Mouse (Mus musculus): ENCODE results near the gene Smim6. TPM values are rescaled to one million over a fixed set of nuclear protein-coding genes. Genes with fewer than 3 reads are reported as not detected.

Gene Smim6
- polyA plus RNA-seq, 1 experiment from 2014 or later: 0.80 TPM

GRCm38 (mm10) chr11:115902177-115902576, 9.6 kb upstream of the Smim6 start:
- Histone ChIP-seq H3K9ac (no peak overlapping the region), H3K4me2 (no peak overlapping the region), H3K4me3 (no peak overlapping the region), H3K36me3 (ENCODE audit: poor library complexity, severe bottlenecking) (peaks cover 19% of the 10 kb centered on the region; the same call in 1 of the 2 replicates), H3K4me1 (peaks cover 12% of the 10 kb centered on the region; the same call in 1 of the 2 replicates), H3K27ac (no peak overlapping the region), H3K27me3 (no peaks in the 10 kb centered on the region), H3K9me3 (replicated peaks) (no peaks in the 10 kb centered on the region)
- no peak for ATAC-seq
- WGBS: 86% methylated on average over 5 of the region's 5 CpGs

DNA sequence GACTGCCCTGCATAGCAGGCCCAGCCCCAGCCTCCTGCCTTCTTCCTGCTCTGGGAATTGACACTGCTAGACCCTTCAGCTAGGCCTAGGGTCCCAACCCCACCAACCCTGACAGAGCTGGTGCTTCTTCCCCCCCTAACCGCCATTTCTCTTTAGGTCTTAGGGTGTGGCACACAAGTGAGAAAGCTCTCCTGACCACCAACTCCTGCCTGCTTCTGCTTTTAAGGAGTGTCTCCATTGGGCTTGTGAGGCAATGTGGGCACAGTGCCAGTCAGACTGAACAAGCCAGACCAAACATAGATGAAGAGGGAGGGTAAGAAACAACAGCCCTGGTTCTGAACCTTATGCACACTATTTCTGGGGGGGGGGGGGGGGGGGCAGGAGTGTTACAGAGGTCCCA, 9.0 kb upstream of the Smim6 start:
- Histone ChIP-seq H3K27me3 (no peaks in the 10 kb centered on the region), H3K9me3 (replicated peaks) (no peaks in the 10 kb centered on the region), H3K4me3 (no peak overlapping the region), H3K4me1 (peaks cover 12% of the 10 kb centered on the region; the same call in 1 of the 2 replicates), H3K27ac (no peak overlapping the region), H3K36me3 (ENCODE audit: poor library complexity, severe bottlenecking) (peaks cover 13% of the 10 kb centered on the region; the same call in 1 of the 2 replicates), H3K4me2 (no peak overlapping the region), H3K9ac (no peak overlapping the region)
- no peak for ATAC-seq
- 93% methylated on average over 1 of the region's 1 CpGs for WGBS

DNA sequence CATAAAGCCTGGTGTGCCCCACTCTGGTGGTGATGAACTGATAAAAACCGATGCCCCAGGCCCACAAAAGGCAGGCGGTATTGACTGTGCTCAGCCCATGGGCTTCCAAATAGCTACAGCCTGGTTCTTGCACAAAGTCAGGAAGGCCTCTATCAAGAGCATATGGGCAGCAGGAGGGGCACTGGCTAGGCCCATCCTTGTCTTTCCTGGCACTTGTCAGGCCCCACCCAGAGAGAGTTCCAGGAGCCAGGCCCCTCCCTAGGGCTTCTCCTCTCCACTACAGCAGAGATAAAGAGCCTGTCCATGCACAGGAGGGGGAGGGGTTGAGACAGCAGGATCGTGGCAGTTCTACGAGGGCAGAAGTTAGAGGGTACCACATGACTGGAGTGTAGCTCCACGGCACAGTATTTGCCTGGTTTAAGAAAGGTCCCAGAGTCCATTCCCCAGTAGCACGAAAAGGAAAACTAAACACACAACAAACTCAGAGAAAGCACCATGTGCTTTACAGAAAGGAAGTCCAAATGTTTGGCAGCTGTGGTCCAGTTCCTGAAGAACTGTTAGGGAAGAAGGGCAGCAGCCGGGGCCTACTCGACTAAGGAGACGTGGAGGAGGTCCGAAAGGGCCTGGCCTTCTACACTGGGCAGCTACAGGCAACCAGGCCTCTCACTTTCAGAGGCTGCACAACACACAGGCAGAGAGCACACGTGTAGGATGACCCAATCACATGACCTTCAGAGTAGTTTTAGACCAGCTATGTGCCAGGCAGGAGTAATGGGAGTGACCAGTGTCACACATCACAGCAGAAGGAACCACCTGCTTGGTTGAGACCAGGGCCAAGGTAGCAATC, 8.2 kb upstream of the Smim6 start:
- Histone ChIP-seq H3K9ac (no peak overlapping the region), H3K27ac (no peak overlapping the region), H3K4me3 (no peak overlapping the region), H3K4me1 (peaks cover 12% of the 10 kb centered on the region; the same call in 1 of the 2 replicates), H3K36me3 (ENCODE audit: poor library complexity, severe bottlenecking) (peaks cover 17% of the 10 kb centered on the region; the same call in 1 of the 2 replicates), H3K4me2 (no peak overlapping the region), H3K27me3 (no peaks in the 10 kb centered on the region), H3K9me3 (replicated peaks) (no peaks in the 10 kb centered on the region)
- 86% methylated on average over 11 of the region's 11 CpGs for WGBS
- ATAC-seq: no peak

DNA sequence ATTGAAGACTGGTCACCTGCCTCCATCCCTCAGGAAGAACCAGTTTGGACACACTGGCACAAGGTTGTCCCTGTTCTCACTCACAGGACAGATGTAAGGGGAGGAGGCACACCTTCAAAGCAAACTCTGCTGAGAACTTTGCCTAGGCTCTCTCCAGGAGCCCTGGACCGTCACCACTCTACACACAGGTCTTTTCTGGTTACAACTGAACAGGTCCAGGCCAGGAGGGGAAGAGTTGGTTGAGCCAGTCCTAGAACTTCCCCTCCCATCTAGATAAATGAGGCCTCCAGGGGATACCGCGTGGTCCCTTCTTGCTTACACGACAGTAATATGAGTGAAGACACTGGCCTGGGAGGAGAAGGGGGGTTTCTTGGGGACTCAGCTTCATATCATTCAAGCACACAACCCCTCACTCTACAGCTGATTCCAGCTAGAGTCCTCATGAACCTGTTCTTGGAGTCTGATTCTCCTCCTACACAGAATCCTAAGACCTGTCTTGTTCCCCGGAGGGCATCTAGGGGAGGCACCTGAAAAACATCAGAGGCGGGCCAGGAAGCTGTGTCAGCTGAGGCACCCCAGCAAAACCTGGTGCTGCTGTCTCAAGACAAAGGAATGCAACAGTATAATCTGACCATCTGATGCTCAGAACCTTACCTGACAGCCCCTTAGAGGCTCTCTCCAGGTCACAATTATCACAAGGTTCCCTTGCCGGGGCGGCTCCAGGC, 7.4 kb upstream of the Smim6 start:
- Histone ChIP-seq H3K27ac (no peak overlapping the region), H3K36me3 (ENCODE audit: poor library complexity, severe bottlenecking) (peaks cover 17% of the 10 kb centered on the region; the same call in 1 of the 2 replicates), H3K27me3 (no peaks in the 10 kb centered on the region), H3K4me1 (peaks cover 12% of the 10 kb centered on the region; the same call in 1 of the 2 replicates), H3K9ac (no peak overlapping the region), H3K4me2 (no peak overlapping the region), H3K4me3 (no peak overlapping the region), H3K9me3 (replicated peaks) (no peaks in the 10 kb centered on the region)
- WGBS: 87% methylated on average over 8 of the region's 8 CpGs
- ATAC-seq: no peak

DNA sequence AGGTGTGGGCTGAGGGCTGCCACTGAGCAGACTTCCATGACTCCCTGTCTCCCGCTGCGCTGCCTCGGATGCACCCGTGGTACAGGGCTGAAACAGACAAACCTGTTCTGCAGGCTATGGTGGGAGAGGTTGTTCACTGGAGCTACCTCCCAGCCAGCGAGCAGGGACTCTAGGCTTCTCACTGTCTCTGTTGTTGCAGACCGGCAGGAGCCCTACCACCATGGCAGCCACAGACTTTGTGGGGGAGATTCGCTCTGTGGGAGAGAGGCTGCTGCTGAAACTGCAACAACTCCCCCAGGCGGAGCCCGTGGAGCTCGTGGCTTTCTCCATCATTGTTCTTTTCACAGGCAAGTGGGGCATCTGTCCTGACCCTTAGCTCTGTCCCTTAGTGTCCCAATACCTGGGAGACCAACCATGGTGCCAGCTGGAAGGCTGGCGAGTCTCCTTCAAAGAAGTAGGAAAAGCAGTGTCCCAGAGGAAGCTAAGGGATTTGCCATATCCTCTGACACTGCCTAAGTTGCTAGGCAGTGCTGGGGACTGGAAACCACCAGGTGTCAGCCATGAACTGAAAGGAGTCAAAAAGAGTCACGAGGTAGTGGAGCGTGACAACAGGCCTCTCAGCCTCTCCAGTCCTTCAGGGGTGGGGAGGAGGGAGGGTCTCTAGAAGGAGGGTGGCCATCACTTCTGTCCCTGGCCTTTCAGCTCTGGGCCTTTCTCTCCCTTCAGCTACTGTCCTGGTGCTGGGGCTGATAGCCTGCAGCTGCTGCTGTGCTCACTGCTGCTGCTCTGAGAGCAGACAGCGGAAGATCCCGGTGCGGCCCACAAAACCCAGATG, 6.6 kb upstream of the Smim6 start:
- peaks cover 22% of the 10 kb centered on the region; the same call in 1 of the 2 replicates for H3K36me3 ChIP-seq (ENCODE audit: poor library complexity, severe bottlenecking)
- no peak overlapping the region for H3K9ac ChIP-seq
- H3K4me2 ChIP-seq: no peak overlapping the region
- no peaks in the 10 kb centered on the region for H3K27me3 ChIP-seq
- H3K9me3 ChIP-seq (replicated peaks): no peaks in the 10 kb centered on the region
- H3K27ac ChIP-seq: no peak overlapping the region
- ATAC-seq: no peak
- WGBS: 53% methylated on average over 16 of the region's 16 CpGs
- 0 out of 2 replicates have a peak, but pooled peaks cover 5% of the 10 kb centered on the region for H3K4me1 ChIP-seq
- no peak overlapping the region for H3K4me3 ChIP-seq

DNA sequence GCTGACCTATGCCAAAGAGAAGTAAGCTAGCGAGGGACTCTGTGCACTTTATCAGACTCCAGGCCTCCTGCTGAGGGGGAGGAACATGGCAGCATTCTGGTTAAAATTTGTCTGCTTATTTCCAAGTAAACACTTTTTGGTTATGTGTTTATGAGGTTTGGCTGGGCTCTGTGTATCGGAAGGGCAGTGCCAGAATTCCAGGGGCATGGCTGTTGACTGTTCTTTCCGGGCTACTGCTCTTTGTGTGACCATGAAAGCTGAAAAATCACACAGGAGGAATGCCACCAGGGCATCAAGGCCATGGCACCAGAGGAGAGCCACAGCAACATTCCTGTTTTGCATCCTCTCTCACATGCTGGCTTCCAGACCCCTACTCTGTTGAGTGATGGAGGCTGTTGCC, 5.7 kb upstream of the Smim6 start:
- H3K4me3 ChIP-seq: no peak overlapping the region
- no peaks in the 10 kb centered on the region for H3K9me3 ChIP-seq (replicated peaks)
- peaks cover 24% of the 10 kb centered on the region; the same call in 1 of the 2 replicates for H3K36me3 ChIP-seq (ENCODE audit: poor library complexity, severe bottlenecking)
- H3K4me2 ChIP-seq: no peak overlapping the region
- no peak overlapping the region for H3K27ac ChIP-seq
- WGBS: 78% methylated on average over 3 of the region's 3 CpGs
- H3K9ac ChIP-seq: no peak overlapping the region
- no peaks in the 10 kb centered on the region for H3K27me3 ChIP-seq
- no peaks in the 10 kb centered on the region for H3K4me1 ChIP-seq
- ATAC-seq: no peak

DNA sequence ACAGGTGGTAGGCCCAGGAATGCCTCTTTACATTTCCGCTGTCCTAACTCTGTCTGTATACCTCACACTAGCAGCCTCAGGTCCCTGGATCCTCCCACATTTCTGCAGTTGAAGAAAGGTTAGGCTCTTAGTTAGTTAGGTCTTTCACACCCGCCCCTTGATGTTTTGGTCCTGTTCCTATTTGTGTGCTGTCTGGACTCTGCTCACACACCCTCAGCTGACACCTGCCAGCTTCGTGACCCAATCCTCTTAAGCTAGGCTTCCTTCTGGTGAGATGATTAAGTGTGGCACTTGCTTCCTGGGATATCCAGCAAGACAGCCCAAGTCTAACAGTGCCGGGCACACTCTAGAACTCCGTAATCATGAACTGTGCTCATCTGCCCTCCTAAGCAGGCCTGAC, 5.3 kb upstream of the Smim6 start:
- Histone ChIP-seq H3K4me2 (no peak overlapping the region), H3K9ac (no peak overlapping the region), H3K4me1 (no peaks in the 10 kb centered on the region), H3K27me3 (no peaks in the 10 kb centered on the region), H3K27ac (no peak overlapping the region), H3K4me3 (no peak overlapping the region), H3K36me3 (ENCODE audit: poor library complexity, severe bottlenecking) (peaks cover 26% of the 10 kb centered on the region; the same call in 1 of the 2 replicates), H3K9me3 (replicated peaks) (no peaks in the 10 kb centered on the region)
- whole genome bisulfite sequencing: 88% methylated on average over 5 of the region's 5 CpGs
- no peak for ATAC-seq

DNA sequence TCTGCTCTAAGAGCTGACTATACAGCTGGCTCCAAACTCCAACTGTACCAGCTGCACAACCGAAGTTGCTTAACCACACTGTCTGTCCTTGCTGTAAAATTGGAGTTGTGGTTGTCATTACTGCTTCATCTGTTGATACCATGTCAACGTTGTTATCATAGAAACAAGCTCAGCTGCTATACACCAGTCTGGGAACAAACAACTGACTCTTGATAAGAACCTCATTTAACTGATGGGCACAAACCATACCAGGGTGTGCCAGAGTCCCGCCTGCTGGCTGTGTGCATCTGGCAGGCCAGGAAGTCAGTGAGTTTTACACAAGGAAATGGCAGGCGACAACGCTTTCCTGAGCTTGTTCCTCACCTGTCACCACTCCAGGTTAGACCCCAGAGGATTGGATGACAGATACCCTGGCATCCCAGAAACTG, 669 bp upstream of the Smim6 start:
- Histone ChIP-seq H3K27ac (no peak overlapping the region), H3K9me3 (replicated peaks) (no peaks in the 10 kb centered on the region), H3K9ac (no peak overlapping the region), H3K27me3 (no peaks in the 10 kb centered on the region), H3K4me3 (no peak overlapping the region), H3K36me3 (ENCODE audit: poor library complexity, severe bottlenecking) (peaks cover 57% of the 10 kb centered on the region), H3K4me1 (no peaks in the 10 kb centered on the region), H3K4me2 (no peak overlapping the region)
- no peak for ATAC-seq
- 96% methylated on average over 5 of the region's 5 CpGs for WGBS

- Histone ChIP-seq H3K4me2 (no peak overlapping the region), H3K36me3 (ENCODE audit: poor library complexity, severe bottlenecking) (peaks cover 58% of the 10 kb centered on the region), H3K9me3 (replicated peaks) (no peaks in the 10 kb centered on the region), H3K27me3 (no peaks in the 10 kb centered on the region), H3K27ac (no peak overlapping the region), H3K9ac (no peak overlapping the region), H3K4me1 (no peaks in the 10 kb centered on the region), H3K4me3 (no peak overlapping the region)
- 88% methylated on average over 4 of the region's 4 CpGs for WGBS
- ATAC-seq: no peak
Observed at GRCm38 (mm10) chr11:115916579-115916978, 4.8 kb downstream of the Smim6 start.

DNA sequence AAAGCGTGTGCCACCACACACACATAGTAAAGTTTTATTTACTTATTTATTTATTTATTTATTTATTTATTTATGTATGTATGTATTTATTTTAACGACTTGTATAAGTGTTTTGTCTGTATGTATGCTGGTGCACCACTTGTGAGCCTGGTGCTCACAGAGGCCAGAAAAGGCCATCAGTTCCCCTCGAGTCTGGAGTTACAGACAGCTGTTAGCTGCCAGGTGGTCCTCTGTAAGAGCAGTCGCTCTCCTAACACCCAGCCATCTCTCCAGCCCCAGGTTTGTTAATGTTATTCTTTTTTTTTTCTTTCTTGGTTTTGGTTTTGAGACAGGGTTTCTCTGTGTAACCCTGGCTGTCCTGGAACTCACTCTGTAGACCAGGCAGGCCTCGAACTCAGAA, 6.8 kb downstream of the Smim6 start:
- WGBS: 91% methylated on average over 5 of the region's 5 CpGs
- Histone ChIP-seq H3K27ac (no peak overlapping the region), H3K9ac (no peak overlapping the region), H3K27me3 (no peaks in the 10 kb centered on the region), H3K4me2 (no peak overlapping the region), H3K36me3 (ENCODE audit: poor library complexity, severe bottlenecking) (peaks cover 56% of the 10 kb centered on the region), H3K4me1 (no peaks in the 10 kb centered on the region), H3K4me3 (no peak overlapping the region), H3K9me3 (replicated peaks) (no peaks in the 10 kb centered on the region)
- no peak for ATAC-seq

DNA sequence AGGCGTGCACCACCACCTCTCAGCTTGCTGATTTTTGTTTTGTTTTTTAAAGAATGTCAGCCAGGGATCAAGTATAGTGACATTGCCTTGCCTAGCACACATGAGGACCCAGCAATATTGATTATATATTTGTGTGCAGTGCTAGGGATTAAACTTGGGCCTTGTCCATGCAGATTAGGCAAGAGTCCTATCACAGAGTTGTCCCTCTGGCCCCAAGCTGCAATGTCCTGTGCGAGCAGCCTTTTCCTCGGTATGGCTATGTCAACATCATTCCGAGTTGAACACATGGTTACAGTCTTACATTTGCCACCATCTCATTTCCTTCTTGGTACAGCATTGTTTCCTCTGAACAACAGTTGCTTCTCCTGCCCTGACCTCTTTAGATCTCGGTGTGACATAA, 7.3 kb downstream of the Smim6 start:
- Histone ChIP-seq H3K4me3 (no peak overlapping the region), H3K9me3 (replicated peaks) (no peaks in the 10 kb centered on the region), H3K9ac (no peak overlapping the region), H3K4me1 (no peaks in the 10 kb centered on the region), H3K27ac (no peak overlapping the region), H3K27me3 (no peaks in the 10 kb centered on the region), H3K4me2 (no peak overlapping the region), H3K36me3 (ENCODE audit: poor library complexity, severe bottlenecking) (peaks cover 55% of the 10 kb centered on the region)
- no peak for ATAC-seq
- WGBS: 97% methylated on average over 5 of the region's 5 CpGs
